Mouse (Mus musculus) kidney, embryonic 14.5 days (tissue): ENCODE measurements around the gene Sergef. TPM values are rescaled to one million over a fixed set of nuclear protein-coding genes. Genes with fewer than 3 reads are reported as not detected.

Experiments
- ATAC-seq: fragments of 200-750 bp; cut with Nextera tagmentation; 2 replicates; pipeline ENCODE4 v1.8.0; 2017; ENCODE audit warnings: moderate number of reproducible peaks, mild to moderate bottlenecking, moderate TSS enrichment, moderate library complexity; ENCODE audit not compliant: low FRiP score, low TSS enrichment
- H3K27ac ChIP-seq: fragments of 300-500 bp; sonication (generic); 2 replicates; pipeline ENCODE4 v1.5.1; 2014; ENCODE audit warnings: low read depth, mild to moderate bottlenecking, low read length, moderate library complexity, mixed read lengths
- H3K27me3 ChIP-seq: fragments of 300-500 bp; sonication (generic); 2 replicates; pipeline ENCODE4 v1.6.1; 2014; ENCODE audit warnings: mild to moderate bottlenecking, low read length; ENCODE audit not compliant: control insufficient read depth, insufficient read depth
- H3K36me3 ChIP-seq: fragments of 300-500 bp; sonication (generic); 2 replicates; pipeline ENCODE4 v1.6.1; 2014; ENCODE audit warnings: low read length, mixed read lengths; ENCODE audit not compliant: control insufficient read depth, insufficient read depth
- H3K4me1 ChIP-seq: fragments of 300-500 bp; sonication (generic); 2 replicates; pipeline ENCODE4 v1.6.1; 2014; ENCODE audit warnings: low read length, mixed read lengths; ENCODE audit not compliant: control insufficient read depth, insufficient read depth
- H3K4me2 ChIP-seq: fragments of 300-500 bp; sonication (generic); replicated peaks from 2 replicates; pipeline ENCODE4 v1.6.1; 2014; ENCODE audit warnings: low read depth, mild to moderate bottlenecking, low read length
- H3K4me3 ChIP-seq: fragments of 300-500 bp; sonication (generic); 2 replicates; pipeline ENCODE4 v1.5.1; 2014; ENCODE audit warnings: mild to moderate bottlenecking, low read length
- H3K9ac ChIP-seq: fragments of 300-500 bp; sonication (generic); 2 replicates; pipeline ENCODE4 v1.6.1; 2014; ENCODE audit warnings: low read depth, mild to moderate bottlenecking, low read length, moderate library complexity
- H3K9me3 ChIP-seq: fragments of 300-500 bp; sonication (generic); 2 replicates; pipeline ENCODE4 v1.6.1; 2016; ENCODE audit warnings: low read length; ENCODE audit not compliant: control insufficient read depth
- WGBS: fragments of 180-500 bp; shearing (Covaris S2); extraction: QIAGEN DNeasy Blood & Tissue Kit; methylation state at CpG from one replicate; pipeline ENCODE4 v1.1.7; 2014; 5-methylcytosine and 5-hydroxymethylcytosine counted together
- polyA plus RNA-seq: library from polyadenylated mRNA; unstranded; fragments of >200 nt; fragmentation: Nextera tagmentation; extraction: Ambion mirVana; gene quantifications from 2 replicates; pipeline ENCODE4 v1.2.1, GENCODE M21; 2014

Sergef gene
- polyA plus RNA-seq, 1 experiment from 2014 or later: 15.7 TPM

DNA sequence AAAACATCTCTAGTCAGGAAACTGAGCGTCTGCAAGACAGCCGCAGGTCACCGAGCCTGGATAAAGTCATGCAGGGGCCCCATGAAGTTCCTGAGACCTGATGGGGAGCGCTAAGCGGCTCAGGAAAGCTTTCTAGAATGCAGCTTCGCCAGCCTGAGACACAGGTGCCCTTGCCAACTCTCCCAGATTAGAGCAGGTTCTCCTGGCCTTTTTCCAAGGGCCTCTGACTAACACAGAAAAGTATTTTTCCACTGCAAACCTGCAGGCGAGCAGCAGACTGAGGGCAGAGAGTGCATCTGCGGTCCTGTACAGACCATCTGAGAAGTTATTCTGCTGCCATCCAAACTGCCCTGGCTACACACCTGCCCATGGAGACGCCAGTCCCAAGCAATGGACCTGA is 27.6 kb downstream of the Sergef start:
- Histone ChIP-seq H3K36me3 (no peaks in the 10 kb centered on the region), H3K4me3 (no peak overlapping the region), H3K27me3 (no peaks in the 10 kb centered on the region), H3K9ac (no peak overlapping the region), H3K4me2 (no peak overlapping the region), H3K27ac (no peak overlapping the region), H3K9me3 (no peaks in the 10 kb centered on the region), H3K4me1 (peaks cover 10% of the 10 kb centered on the region; the same call in 1 of the 2 replicates)
- WGBS: 64% methylated on average over 9 of the region's 9 CpGs
- ATAC-seq: no peak

DNA sequence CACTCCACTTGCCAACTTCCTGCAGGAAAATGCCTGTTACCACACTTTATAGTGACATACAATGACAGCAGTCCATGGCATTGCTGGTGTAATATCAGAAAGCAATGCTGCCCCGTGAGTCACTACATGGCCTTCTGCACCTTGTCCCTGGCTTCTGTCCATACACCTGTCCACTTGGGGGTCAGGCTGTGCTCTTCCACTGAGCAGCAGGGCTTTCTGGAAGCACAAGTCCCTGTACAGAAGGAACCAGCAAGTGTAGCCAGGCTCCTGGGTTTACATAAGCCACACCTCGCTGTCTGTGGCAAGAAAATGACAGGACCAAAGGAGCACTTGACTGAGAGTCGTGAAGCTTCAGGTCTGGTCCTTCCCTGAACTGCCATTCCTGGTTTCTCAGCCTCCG is 30.3 kb downstream of the Sergef start:
- no peak for ATAC-seq

DNA sequence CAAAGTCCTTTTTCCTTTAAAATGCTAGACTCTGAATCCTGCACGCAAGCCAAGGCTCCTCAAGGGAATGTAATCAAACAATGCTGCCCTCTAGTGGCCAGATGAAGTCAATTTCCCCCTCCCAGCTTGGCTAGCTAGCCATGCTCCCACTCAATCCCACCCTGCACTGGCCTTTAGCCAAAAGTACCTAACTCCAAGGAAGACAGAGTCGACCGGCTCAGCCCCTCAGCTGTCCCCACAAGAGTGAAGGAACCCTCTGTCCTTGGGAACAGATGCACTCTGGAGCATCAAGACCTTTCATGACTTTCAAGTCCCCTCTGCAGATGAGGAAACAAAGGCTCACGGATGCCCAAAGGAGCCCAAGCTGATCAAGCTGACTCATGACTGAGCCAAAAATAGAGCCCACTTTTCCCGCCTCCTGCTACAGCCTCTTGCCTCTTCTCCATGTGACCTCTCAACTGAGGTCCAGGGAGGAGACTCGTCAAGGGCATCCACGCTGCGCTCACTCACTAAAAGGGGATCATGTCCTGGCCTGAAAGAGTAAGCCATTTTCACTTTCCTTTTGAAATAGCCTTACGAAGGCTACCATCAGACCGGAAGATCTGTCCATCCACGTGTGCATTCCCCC is 32.1 kb downstream of the Sergef start:
- 55% methylated on average over 11 of the region's 11 CpGs for WGBS
- ATAC-seq: peak; percentile 22; the same call in 1 of the 2 replicates
- no peaks in the 10 kb centered on the region for H3K27me3 ChIP-seq
- H3K4me3 ChIP-seq: no peak overlapping the region
- no peaks in the 10 kb centered on the region for H3K4me1 ChIP-seq
- H3K4me2 ChIP-seq: no peak overlapping the region
- no peaks in the 10 kb centered on the region for H3K36me3 ChIP-seq
- H3K9me3 ChIP-seq: no peaks in the 10 kb centered on the region
- H3K27ac ChIP-seq: no peak overlapping the region
- H3K9ac ChIP-seq: no peak overlapping the region

More for the DNA sequence above, 30.3 kb downstream of the Sergef start:
- WGBS: 96% methylated on average over 4 of the region's 4 CpGs
- H3K27me3 ChIP-seq: no peaks in the 10 kb centered on the region
- H3K4me2 ChIP-seq: no peak overlapping the region
- no peak overlapping the region for H3K9ac ChIP-seq
- no peaks in the 10 kb centered on the region for H3K36me3 ChIP-seq
- no peak overlapping the region for H3K4me3 ChIP-seq
- H3K9me3 ChIP-seq: no peaks in the 10 kb centered on the region
- H3K4me1 ChIP-seq: peaks cover 5% of the 10 kb centered on the region; the same call in 1 of the 2 replicates
- no peak overlapping the region for H3K27ac ChIP-seq

DNA sequence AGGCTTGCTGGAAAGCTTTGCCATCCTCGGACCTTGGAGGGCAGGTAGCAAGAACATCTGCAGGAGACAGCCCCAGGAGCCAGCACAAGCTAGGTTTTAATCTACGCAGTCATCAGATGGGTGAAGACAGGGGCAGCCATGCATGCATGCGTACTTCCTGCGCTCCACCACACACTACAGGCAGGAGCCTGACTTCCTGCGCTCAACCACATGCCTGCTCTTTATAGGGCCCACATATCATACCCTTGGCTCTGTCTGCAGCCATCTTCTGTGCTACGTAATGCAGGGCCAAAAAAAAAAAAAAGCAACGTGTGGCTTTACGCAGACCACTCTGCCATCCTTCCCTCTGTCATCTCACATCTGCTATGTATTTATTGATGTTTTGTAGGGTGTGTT is 32.6 kb downstream of the Sergef start:
- H3K9me3 ChIP-seq: no peaks in the 10 kb centered on the region
- no peaks in the 10 kb centered on the region for H3K27me3 ChIP-seq
- ATAC-seq: peak; percentile 66
- no peak overlapping the region for H3K9ac ChIP-seq
- H3K4me2 ChIP-seq: no peak overlapping the region
- H3K4me3 ChIP-seq: no peak overlapping the region
- no peaks in the 10 kb centered on the region for H3K36me3 ChIP-seq
- WGBS: 52% methylated on average over 8 of the region's 8 CpGs
- no peak overlapping the region for H3K27ac ChIP-seq
- no peaks in the 10 kb centered on the region for H3K4me1 ChIP-seq

DNA sequence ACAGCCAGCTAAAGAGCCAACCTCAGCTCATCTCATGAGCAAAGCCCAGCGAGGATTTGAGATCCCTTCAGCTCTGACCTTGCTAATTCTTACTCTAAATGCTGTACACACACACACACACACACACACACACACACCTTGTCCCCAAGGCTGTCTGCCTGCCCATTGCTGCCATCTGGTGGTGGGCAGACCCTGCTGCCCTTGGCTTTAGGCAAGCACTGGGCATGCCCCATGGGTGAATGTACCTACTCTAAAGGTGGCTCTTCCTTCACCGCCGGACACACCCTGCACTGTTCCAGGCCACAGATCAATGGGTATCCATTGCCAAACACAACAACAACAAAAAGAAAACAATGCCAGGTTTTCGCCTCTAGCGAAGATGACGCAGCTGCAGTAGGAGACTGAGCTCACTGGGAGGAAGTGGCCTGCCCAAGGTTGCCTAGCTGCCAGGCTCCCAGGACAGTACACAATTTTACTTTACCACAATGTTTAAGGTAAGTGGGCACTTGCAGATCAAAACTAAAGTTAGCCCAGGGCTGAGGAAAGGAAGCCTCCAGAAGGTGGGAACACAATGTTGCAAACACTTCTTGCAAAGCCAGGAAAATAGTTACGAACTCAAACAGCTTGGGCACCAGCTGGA is 33.1 kb downstream of the Sergef start:
- Histone ChIP-seq H3K4me1 (no peaks in the 10 kb centered on the region), H3K9me3 (no peaks in the 10 kb centered on the region), H3K4me3 (no peak overlapping the region), H3K36me3 (no peaks in the 10 kb centered on the region), H3K27ac (no peak overlapping the region), H3K4me2 (no peak overlapping the region), H3K27me3 (no peaks in the 10 kb centered on the region), H3K9ac (no peak overlapping the region)
- peak; percentile 59 for ATAC-seq
- WGBS: 78% methylated on average over 7 of the region's 7 CpGs

DNA sequence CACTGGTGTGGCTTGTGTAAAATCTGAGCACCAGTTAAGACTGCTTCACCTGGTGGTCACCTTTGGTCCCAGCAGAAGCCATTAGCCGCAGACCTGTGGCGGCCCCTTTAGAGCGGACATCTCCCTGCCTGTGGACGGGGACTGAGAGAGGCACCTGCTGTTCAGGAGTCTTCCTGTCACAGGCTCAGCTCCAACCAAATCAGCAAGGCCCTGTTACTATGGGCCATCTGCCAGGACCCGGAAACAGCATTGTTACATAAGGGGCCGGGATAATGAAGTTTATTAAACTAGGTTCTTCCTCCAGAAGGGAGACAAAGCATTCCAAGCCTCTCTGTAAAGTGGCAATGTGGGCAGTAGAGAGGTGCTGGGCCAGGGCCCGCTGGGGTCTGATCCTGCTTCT is 36.6 kb downstream of the Sergef start:
- 88% methylated on average over 7 of the region's 7 CpGs for WGBS

DNA sequence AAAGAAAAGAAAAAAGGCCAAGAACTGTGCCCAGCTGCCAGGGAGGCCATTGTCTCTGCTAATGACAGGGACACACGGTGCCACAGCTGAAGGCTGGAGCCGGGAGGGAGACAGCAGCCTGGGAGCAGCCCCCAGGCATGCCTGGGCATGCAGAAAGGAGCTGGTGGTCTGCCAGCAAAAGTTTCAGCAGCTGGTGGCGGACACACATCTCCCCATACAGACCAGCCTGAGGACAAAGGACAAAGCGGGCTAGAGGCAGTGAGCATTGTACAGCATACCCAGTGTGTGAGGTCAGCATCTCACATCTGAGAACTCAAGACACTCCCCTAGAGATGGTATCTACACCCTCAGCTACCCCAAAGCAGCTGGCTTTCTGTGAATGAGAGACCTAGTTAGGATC is 37.5 kb downstream of the Sergef start:
- Histone ChIP-seq H3K9me3 (no peaks in the 10 kb centered on the region), H3K4me3 (no peak overlapping the region), H3K27me3 (no peaks in the 10 kb centered on the region), H3K4me2 (no peak overlapping the region), H3K36me3 (no peaks in the 10 kb centered on the region), H3K27ac (no peak overlapping the region), H3K4me1 (peaks cover 3% of the 10 kb centered on the region; the same call in 1 of the 2 replicates), H3K9ac (no peak overlapping the region)
- ATAC-seq: no peak
- WGBS: 70% methylated on average over 4 of the region's 4 CpGs

More for the DNA sequence above, 36.6 kb downstream of the Sergef start:
- H3K4me2 ChIP-seq: no peak overlapping the region
- H3K27me3 ChIP-seq: no peaks in the 10 kb centered on the region
- ATAC-seq: no peak
- H3K9ac ChIP-seq: no peak overlapping the region
- no peaks in the 10 kb centered on the region for H3K36me3 ChIP-seq
- H3K9me3 ChIP-seq: no peaks in the 10 kb centered on the region
- H3K4me1 ChIP-seq: peaks cover 3% of the 10 kb centered on the region; the same call in 1 of the 2 replicates
- no peak overlapping the region for H3K27ac ChIP-seq
- H3K4me3 ChIP-seq: no peak overlapping the region

DNA sequence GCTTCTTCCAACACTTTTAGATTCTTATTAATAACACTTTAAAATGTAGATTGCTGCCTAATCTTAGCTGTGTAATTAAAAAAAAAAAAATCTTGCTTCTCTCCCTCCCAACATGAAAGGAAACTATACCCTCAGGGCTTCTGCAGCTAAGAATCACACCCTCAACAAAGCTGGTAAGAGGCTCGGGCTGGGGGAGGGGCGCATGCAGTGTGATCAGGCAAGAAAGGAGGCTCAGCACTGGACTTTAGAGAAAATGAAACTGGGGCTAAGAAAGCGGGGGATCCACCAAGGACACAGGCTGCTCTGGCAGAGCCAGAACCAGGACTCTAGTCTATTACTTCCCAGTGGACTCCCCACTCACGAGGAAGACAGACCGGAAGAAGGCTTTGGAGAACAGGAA is 38.5 kb downstream of the Sergef start:
- Histone ChIP-seq H3K4me1 (peaks cover 3% of the 10 kb centered on the region; the same call in 1 of the 2 replicates), H3K36me3 (no peaks in the 10 kb centered on the region), H3K9ac (no peak overlapping the region), H3K4me2 (no peak overlapping the region), H3K4me3 (no peak overlapping the region), H3K27ac (no peak overlapping the region), H3K9me3 (no peaks in the 10 kb centered on the region), H3K27me3 (no peaks in the 10 kb centered on the region)
- ATAC-seq: no peak
- 53% methylated on average over 5 of the region's 5 CpGs for WGBS

DNA sequence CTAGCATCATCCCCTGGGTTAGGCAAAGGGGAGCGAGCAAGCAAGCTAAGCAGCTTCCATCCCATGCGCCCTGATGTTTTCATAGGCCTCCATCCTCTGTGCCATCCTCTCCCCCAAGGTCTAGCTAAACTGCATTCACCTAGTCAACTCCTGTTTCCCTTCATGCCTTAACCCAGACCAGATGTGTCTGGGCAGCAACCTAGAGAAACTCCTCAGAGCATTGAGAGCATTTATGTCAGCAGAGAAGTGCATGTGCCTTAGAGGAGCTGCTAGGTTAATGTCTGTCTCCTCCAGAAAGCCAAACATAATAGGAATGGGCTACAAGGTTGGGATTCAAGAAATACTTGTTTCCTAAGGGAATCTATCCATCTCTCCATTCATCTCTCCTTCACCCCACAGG is 42.6 kb downstream of the Sergef start:
- Histone ChIP-seq H3K27ac (no peak overlapping the region), H3K27me3 (no peaks in the 10 kb centered on the region), H3K9ac (no peak overlapping the region), H3K4me1 (peaks cover 3% of the 10 kb centered on the region; the same call in 1 of the 2 replicates), H3K9me3 (no peaks in the 10 kb centered on the region), H3K4me3 (no peak overlapping the region), H3K36me3 (no peaks in the 10 kb centered on the region), H3K4me2 (no peak overlapping the region)
- 94% methylated on average over 2 of the region's 2 CpGs for WGBS
- no peak for ATAC-seq
